Mouse (Mus musculus) kidney, adult 2 months (tissue): ENCODE measurements around the gene Zbtb20.

Source experiments
- CTCF ChIP-seq: fragments of 200-500 bp; conservative IDR thresholded peaks from 2 replicates; pipeline ENCODE4 v1.5.1; 2011; ENCODE audit warnings: low read depth, mild to moderate bottlenecking, control low read depth, low read length, moderate library complexity, mixed read lengths; ENCODE audit not compliant: insufficient read depth, insufficient read length
- POLR2A ChIP-seq: fragments of 200-500 bp; IDR thresholded peaks from one replicate; pipeline ENCODE4 v1.6.1; 2011; ENCODE audit warnings: low read depth, low read length, control low read depth

DNA sequence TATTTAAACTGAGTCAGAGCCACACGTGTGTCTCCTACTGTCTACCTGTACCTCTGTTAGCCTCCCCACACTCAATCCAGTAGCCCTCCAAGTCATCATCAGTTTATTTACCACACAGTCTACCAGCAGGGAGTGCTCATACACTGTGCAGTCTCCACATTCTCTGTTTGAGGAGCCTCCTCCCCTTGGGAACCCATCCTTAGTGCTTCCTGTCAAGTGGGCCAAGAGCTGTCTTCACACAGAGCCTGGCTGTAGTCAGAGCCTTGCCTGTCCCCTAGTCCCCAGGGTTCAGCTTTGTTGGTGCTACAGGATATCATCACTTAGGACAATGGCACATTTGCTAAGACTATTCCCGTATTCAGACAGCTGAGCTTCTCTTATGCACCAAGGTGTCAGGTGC lies 519.1 kb downstream of the Zbtb20 start:
- TF ChIP-seq POLR2A (no peak), CTCF (peak; percentile 36; the same call in 1 of the 2 replicates)
